Mouse (Mus musculus) T-helper 2 cell (primary cell): ENCODE measurements around the gene Tmem132c.
"Not testable (repeated sequence)": the region's sequence is repeated elsewhere in the genome, so short reads cannot be mapped to it uniquely, and the experiment has no call there.

ENCODE experiments used
- in situ Hi-C: fragments of 300-600 bp; cut with MboI, MseI; formaldehyde crosslinking; loops from one replicate; pipeline ENCODE4 v1.15.1; 2025; ENCODE audit warnings: high pct_unique_total_duplicates

Gene Tmem132c

DNA sequence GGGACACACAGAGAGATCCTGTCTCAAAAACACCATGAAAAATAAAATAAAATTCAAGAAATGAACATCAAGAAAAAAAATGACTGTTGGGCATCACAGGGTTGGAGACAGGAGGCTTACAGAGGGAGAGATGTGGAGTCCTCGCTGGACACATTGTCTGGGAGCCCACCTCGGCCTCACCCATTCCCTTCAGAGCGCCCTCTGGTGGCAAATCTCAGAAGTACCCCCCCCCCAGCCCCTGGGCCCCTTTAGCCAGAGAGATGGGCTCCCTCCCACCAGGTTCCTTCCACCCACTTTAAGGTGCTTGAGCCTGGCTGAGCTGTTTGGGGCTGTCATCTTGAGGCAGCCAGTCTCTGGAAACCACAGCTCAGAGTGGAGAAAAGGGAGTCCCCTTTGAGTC is 99.5 kb downstream of the Tmem132c start:
- in situ Hi-C loops, result no loop called here

DNA sequence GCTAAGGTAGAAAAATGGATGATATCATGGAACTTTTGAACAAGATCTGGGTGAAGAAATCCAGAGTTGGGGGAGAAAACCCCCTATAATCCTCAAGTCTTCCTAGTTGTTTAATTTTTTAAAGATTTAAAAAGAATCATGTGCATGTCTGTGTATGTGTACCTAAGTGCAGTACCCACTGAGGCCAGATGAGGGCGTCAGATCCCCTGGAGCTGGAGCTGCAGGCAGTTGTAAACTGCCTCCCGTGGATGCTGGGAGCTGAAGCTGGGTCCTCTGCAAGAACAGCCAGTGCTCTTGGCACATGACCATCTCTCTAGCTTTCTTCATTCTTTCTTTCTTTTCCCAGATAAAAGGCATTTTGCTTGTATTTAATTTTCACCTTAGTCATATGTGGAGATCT is 103.1 kb downstream of the Tmem132c start:
- in situ Hi-C loops, result no loop called here

DNA sequence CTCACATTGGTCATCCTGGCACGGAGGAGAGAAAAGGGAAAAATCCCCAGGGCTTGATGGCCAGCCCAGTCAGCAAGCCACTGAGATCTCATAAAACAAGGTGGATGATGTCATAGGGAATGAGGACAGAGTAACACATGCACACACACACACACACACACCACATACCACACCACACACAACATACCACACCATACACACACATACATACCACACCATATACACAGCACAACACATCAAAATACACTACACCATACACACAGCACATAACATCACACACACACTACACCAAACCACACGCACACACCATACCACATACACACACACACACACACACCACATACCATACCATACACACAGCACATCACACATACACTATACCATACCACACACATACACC is 104.8 kb downstream of the Tmem132c start:
- in situ Hi-C loops, result no loop called here

DNA sequence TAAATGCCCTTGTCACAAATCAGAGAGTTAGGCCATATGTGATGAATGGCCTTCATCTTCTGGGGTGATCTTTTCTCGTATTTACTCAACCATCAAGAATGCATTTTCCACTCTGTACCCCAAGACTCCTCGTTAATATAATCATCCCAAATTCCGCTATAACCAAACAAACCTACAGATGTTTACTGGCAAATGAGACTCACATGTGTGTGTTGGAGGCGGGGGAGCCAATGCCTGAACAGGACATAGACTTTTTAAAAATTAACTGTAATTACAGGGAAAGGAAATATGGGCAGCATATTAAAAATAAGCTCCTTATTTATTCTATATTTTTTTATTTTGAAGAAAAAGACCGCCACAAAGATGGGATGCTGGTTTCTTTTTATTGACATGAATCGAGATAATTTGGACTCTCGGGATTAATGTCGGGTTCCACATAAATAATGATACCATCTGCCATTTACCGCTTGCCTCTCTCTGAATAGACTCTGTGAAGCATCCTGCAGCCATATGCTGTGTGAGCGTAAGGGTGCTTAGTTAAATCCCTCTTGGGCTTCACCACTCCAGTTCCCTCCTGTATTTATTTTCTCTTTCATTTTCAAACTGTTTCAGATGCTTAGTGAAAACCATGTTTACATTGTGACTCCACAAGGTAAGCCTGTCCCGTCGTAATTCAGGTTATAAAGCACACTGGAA is 105.6 kb downstream of the Tmem132c start:
- in situ Hi-C loops, result no loop called here

DNA sequence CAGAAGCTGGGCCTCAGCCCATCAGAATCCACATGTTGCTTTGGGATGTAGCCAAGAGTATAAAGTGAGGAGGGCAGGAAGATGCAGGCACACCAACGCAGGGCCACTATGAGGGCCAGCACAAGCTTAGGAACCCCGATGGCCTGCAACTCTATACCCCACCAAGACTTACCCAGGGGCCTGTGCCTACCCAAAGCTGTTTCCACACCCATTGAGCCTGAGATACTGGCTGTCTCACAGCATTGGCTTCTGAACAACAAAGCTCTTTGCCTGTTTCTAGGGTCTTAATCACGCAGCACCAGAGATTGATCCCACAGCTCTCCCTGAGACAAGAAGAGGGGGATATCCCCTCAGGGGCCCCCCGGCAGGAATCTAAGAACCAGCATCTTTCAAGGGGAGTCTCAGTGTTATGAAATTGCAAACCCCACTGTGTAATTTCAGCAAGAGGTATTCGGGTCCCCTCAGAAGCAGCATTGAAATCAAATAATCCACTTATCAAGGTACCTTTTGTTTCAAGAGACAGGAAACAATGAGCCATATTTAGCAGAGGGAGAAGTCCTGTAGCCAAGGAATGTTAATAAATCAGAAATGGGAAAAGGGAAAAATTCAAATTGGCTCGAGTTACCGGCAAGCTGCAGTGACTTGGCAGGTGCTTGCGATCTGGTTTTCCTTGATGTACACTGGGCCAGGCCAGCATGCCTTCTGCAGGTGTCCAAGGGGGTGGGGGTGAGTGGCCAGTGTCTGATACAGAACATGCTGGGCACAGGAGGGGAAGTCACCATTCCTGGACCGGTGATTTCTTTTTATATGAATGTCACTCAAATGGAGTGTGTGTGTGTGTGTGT is 107.8 kb downstream of the Tmem132c start:
- in situ Hi-C loops, result no loop called here

DNA sequence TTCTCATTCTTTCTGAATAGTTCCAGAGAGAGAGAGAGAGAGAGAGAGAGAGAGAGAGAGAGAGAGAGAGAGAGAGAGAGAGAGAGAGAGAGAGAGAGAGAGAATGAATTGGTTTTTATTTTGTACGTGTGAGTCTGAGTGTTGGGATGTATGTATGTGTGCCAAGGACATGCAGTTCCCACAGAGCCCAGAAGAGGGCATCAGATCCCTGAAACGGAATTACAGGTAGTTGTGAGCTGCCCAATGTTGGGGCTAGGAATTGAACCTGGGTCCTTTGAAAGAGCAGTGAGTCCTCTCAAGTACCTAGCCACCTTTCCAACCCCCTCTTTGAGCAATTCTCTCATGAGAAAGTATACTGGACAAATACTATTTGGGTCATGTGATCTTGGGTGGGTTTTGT is 111.4 kb downstream of the Tmem132c start:
- in situ Hi-C loops, result no loop called here

DNA sequence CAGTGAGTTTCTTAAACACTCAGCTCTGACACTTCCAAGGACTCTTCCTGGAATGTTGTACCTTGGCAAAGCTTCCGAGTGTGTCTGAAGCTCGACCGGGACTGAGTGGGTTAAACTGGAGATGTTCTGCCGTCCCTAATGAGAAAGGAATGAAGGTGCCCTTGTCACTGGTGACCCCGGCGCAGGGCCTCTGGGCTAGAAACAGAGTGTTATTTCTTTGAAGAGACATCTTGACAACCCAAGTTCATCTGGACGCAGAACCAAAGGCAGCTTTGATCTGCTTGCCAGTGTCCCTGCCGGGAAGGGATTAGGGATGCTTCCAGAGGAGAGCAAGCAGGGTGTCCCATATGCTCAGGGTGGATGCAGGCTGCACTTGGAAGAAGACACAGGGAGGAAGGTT is 114.2 kb downstream of the Tmem132c start:
- in situ Hi-C loops, result no loop called here

DNA sequence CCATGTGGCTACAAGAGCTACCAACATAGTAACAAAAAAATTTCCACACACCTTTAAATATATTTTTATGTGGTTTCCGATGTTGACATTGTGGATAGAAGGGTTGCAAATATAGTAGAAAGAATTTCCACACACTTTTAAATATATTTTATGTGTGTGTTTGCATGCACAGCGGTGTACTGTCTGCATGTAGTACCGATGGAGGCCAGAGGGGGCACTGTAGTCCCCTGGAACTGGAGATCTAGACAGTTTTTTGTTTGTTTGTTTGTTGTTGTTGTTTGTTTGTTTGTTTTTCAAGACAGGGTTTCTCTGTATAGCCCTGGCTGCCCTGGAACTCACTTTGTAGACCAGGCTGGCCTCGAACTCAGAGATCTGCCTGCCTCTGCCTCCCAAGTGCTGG is 116.3 kb downstream of the Tmem132c start:
- in situ Hi-C loops, result not testable (repeated sequence)

DNA sequence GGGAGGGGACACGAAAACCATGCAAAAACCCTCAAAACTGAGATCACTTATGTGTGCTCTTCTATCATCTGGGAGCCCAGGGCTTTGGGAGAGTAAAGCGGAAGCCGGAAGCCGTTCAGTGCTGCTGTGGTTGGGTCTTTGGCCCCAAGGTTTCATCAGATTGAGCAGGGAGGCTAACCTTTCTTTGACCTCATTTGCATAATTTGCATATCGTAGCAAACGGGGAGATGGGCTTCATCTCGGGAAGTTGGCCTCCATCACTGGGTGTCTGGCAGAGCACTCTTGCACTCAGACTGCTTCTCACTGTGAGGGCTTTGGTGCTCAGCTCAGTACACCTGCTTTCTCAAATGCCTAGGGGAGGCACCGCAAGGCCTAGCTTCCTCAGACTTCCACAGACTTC is 119.5 kb downstream of the Tmem132c start:
- in situ Hi-C loops, result no loop called here

DNA sequence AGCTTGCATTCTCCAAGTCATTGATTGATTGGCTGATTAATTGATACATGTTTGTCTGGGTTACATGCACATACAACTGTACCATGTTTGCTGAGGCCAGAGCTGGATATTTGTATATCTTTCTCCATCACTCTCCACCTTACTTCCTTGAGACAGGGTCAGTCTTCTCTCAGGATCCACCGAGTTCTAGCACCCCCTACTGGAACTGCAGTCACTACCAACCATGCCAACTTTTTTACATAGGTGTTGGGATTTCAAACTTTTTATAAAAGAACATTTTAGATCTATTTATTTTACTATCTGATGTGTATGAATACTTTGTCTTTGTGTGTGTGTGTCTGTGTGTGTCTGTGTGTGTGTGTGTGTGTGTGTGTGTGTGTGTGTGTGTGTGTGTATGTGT is 123.5 kb downstream of the Tmem132c start:
- in situ Hi-C loops, result no loop called here

DNA sequence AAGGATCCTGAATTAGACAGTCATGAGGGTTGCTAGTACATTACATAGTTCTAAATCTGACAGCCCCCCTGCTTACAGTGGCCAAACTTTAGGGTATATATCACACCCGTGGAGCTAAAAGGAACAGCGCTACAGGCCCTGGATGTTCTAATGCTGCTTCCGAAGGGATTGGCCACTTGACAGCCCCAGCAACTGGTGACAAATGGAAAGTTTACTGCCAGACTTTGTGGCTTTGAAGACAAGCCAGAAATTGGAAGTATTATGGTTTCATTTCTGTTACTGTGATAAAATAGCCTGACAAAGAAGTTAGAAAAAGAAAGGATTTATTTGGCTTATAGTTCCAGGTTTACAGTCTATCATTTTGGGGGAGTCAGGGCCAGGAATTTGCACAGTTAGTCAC is 126.6 kb downstream of the Tmem132c start:
- in situ Hi-C loops, result no loop called here

DNA sequence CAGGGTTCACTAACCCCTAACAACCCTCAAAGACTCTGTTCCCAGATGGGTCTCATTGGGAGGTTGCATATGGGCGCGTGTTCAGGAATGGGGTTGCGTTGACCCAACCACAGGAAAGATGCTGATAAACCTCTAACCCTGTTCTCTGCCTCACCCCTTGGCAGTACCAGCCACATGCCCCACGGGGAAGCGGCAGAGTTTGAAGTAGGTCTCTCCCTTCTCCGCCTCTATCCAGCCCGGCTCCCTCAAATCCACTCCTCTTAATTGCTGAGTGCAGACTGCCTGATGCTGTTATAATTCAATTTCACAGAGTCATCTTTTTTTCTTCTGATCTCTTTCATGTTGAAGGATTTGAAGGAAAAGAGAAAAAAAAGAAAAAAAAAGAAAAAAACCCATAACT is 128.2 kb downstream of the Tmem132c start:
- in situ Hi-C loops, result no loop called here

DNA sequence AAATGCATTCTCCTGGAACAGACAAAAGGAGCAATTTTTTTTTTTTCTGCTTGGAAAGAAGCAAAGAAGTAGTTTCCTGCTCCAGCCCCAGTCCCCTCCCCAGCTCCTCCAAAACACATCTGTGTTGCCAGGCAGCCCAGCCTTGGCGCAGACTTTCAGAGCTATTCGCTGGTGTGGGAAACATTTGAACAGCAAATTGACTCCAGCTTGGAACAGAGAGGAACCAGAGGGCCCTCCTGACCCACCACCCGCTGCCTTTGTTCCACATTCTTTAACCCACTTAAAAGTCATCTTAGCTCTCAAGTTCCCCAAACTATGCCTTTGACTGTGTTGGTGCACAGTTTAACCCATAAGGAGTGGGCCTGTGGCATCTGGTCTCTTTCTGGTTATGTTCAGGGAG is 128.9 kb downstream of the Tmem132c start:
- in situ Hi-C loops, result no loop called here

DNA sequence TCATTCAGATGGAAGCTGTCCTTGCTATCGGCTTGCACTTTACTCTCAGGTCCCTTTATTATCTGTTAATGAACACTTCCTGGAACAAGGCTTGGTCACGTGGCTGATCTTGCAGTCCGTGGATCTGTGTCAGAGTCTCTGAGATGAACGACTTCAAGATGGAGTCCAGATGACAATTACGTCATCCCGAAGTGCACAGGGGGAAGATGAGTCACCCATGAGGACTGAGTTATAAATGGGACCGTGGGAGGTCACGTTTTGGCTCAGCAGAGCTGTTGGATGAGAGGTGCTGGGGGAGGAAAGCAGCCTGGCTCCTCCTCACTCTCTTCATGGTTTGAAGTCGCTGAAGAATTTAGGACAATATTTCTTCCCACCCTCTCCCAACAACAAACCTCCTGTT is 132.6 kb downstream of the Tmem132c start:
- in situ Hi-C loops, result no loop called here

DNA sequence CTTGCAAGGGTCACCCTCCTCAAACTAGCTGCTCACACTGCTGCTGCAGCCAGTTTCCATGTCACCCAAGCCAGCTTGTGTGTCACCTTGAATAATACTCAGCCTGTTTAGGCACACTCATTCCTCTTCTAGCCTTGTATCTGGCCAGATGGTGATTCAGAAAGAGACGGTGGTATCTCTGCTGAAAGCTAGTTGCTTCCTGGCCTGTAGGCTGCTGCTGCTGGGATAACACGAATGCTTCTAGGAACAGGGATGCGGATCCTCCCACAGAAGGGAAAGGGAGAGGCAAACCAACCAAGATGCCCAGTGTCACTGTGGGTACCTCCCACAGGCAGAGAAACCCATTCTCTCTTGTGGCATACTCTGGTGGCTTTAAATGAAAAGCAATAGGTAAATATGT is 134.0 kb downstream of the Tmem132c start:
- in situ Hi-C loops, result no loop called here

DNA sequence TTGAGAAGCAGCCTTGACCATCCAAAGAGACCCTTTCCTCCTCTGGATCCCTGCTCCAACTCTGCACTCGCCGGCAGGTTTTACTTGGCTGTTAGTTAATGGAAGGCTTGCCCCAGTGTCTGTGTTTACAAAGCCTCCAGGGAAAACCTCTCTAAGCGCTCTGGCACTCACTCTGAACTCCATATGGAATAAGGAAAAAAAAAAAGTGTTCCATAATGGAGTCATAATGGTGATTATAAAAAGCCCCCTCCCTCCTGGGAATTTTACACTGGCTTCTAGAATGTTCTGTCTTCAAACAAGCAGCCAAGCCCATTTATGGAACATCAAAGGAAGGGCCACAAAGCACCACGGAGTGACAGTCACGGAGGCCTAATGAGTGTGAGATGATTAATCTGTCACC is 136.9 kb downstream of the Tmem132c start:
- in situ Hi-C loops, result no loop called here

DNA sequence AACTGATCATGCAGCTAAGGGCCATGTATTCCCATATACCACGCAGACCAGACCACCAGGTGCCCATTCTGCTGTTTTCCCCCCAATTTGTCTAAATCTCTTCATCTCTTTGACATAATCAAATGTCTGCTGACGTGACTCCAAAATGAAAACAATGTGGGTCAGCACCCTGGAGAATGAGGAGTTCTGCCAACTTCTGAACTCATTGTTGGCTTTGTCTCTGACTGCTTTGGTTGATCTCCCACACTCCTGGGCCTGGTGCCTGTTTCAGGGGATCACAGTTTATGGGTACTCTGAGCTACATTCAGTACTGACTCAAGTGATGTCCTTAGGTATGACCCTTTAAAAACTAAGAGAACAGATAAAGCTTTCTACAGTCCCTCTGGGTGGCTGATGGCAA is 137.7 kb downstream of the Tmem132c start:
- in situ Hi-C loops, result no loop called here

DNA sequence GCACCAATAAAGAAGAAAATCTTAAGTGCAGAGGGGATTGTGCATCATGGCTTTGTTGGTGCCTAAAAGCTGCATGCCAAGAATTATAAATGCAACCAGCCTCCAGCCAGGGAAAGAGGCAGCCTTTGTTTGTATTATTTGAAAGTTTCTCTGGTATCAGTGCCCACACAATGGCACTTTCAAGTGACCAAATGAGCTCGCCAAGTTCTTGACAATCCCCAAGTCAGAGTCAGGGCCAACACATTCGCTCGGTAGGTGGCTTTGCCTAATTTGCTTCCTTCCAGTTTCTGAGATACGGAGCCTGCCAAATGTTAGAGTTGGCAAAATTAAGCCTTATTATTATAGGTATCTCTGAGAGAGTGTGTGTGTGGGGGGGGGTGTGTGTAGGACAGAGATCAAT is 139.6 kb downstream of the Tmem132c start:
- in situ Hi-C loops, result no loop called here

DNA sequence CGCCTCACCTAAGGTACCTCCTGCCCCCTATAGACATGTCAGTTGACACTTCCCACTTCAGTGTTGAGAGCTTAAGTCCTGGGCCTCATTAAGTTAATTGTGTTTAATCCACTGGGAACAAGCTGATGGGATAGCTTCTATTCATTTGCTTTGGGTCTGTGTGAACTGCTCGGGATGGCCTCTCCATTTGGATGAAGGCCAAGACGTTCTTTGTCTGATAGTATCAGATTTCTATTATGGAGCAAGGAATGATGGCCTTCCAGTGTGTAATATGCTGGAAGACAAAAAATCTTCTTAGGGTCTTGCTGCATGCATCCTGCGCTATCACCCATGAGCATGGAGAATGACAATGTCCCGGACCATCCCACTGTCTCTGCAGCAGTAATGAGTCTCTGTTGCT is 141.0 kb downstream of the Tmem132c start:
- in situ Hi-C loops, result no loop called here

DNA sequence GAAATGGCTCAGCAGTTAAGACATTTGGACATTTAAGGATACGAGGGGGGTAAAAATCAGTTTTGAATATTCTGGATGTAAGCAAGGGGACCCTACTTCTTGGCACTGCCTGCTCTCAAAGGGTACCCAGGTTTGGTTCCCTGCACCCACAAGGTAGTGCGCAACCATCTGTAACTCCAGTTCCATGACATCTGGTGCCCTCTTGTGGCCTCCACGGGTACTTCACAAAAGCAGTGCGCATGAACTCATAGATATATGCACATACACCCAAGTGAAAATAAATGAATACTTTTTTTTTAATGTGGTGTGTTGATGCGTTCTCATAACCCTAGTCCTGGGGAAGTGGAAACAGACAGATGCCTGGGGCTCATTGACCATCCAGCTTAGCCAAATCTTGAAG is 149.6 kb downstream of the Tmem132c start:
- in situ Hi-C loops, result no loop called here

DNA sequence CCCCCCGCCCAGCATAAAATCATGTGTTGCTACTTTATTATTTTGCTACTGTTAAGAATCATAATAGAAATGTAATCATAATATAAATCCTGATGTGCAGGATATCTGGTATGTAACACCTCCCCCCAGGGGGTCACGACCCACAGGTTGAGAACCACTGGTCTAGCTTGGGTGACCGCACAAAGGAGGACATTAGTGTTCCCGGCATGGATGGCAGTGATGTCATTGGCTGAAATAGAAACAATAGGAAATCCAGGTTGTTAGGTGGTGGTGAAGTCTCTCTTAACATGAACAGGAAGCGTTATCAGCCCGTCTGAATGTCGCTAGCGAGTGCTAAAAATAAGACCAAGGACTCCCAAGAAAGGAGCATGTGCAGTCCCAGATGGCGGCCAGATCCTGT is 155.3 kb downstream of the Tmem132c start:
- in situ Hi-C loops, result no loop called here

DNA sequence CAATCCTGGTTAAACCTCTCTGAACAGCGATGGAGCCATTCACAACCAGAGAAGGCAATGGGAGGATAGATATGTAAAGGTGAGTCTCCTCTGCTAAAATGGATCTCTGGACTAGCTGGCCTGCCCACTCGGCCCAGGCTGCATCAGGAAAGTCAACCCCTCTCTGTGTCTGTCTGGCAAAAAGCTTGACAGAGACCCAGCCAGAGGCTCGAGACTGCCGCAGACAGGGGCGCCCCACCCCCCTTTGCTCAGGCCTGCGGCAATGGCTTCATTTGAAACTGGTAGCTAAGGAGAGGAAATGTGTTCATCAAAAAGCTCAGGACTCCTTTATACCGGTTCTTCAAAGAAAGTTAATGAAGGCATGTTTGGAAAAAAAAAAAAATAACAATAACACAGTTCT is 156.4 kb downstream of the Tmem132c start:
- in situ Hi-C loops, result no loop called here

DNA sequence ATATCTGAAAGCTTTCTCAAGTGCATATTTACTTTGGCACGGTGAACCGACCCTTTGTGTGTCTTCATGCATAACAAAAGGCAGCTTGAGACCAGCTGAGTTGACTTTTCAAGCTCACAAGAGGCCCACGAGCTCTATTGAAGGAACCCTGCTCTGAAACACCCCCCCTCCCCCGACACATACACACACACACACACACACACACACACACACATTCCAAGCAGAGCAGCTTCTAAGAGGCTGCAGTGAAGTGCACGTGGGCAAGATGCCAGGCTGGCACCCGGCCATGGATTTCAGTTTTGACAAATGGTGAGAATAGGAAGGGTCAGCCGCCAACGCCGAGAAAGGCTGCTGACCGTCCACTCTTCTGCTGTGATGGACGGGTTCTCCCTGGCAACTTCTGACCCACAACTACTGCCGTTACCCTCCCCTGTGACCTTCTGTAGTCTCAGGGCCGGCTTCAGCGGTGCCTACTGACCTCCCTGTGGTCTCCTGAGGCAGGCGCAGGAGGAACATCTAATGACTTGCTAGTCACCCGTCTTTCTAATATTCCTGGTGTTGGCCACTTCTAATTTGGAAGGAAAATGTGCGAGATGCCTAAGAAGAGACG is 163.9 kb downstream of the Tmem132c start:
- in situ Hi-C loops, result loop anchor here (10.0 kb wide), 1 partner anchor 1421 kb away; no protein-coding TSS in a partner anchor
